Mouse (Mus musculus) bone marrow macrophage, adult 2 months (primary cell): ENCODE data around the gene Rab3a.

Source experiments
- CTCF ChIP-seq: IDR thresholded peaks from 2 replicates; pipeline ENCODE4 v1.5.1; 2012; ENCODE audit warnings: low read depth, mild to moderate bottlenecking, low read length, moderate library complexity
- POLR2A ChIP-seq: IDR thresholded peaks from 2 replicates; pipeline ENCODE4 v1.6.1; 2012; ENCODE audit warnings: mild to moderate bottlenecking, low read depth, low read length, borderline replicate concordance

- TF ChIP-seq CTCF (no peak), POLR2A (no peak)
Observed at GRCm38 (mm10) chr8:70758308-70758615, 3.8 kb downstream of the Rab3a start.
